Mouse (Mus musculus) G1E (cell line): ENCODE results near the gene Rnase12.

Experiments
- CTCF ChIP-seq: IDR thresholded peaks from 2 replicates; pipeline ENCODE4 v1.5.1; 2012; ENCODE audit warnings: low read depth, low read length, inconsistent platforms, mixed read lengths
- GATA1 ChIP-seq: IDR thresholded peaks from 2 replicates; pipeline ENCODE4 v1.6.1; 2012; ENCODE audit warnings: borderline replicate concordance, low read length, inconsistent platforms, mixed read lengths
- GATA2 ChIP-seq: IDR thresholded peaks from 2 replicates; pipeline ENCODE4 v1.6.1; 2012; ENCODE audit warnings: low read depth, low read length, inconsistent platforms, borderline replicate concordance
- POLR2AphosphoS5 ChIP-seq: IDR thresholded peaks from 2 replicates; pipeline ENCODE4 v1.6.1; 2012; ENCODE audit warnings: low read depth, low read length, inconsistent platforms; ENCODE audit not compliant: insufficient replicate concordance
- TAL1 ChIP-seq: conservative IDR thresholded peaks from 2 replicates; pipeline ENCODE4 v1.6.1; 2012; ENCODE audit warnings: low read depth, low read length, inconsistent platforms, mixed read lengths

GRCm38 (mm10) chr14:51027387-51028155, 29.9 kb downstream of the Rnase12 start:
- TF ChIP-seq CTCF (no peak), GATA1 (no peak), POLR2AphosphoS5 (no peak), TAL1 (no peak), GATA2 (no peak)
